Mouse (Mus musculus): ENCODE data around the gene Lrp6. TPM values are rescaled to one million over a fixed set of nuclear protein-coding genes. Genes with fewer than 3 reads are reported as not detected.
A peak's percentile ranks its signal among the peaks of the same experiment; 100 is the strongest.

The Lrp6 gene
- 36.2 and 43.8 TPM in 2 replicates for polyA plus RNA-seq (2012; rRNA removed)

DNA sequence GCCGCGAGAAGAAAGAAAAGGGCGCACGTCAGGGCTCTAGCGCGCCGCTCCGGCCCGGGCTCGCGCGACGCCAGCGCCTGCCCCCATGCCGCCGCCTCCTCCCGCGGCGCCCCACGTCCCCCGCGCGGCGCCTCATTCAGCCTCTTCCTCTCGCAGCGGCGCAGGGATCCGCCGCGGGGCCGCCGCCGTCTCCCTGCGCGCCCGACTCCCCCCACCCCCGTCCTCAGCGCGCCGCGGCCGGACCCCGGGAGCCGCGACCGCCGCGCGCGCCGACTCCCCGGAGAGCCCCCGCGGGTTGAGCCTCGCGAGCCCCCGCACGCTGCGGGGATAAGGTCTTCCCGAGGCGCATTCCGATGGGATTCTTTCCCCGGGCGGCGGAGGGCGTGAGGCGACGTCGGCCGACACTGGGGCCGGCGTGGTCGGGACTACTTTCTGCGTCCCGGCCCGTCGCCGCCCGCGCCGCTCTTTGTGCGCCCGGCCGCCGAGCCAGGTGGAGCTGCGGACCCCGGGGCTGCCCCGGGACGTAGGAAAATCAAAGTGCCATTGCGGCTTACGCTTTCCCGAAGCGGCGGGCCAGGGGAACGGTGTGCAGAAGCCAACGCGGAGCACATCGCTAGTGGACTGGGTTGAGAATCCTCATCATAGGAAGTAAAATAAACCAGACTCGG lies at the start of gene Lrp6:
Gene Lrp6 (minus strand): TSS at position 148 of the 668 bp plus-strand sequence.
- DNase-seq (ENCODE audit: low spot score) = peak; percentile 90

DNA sequence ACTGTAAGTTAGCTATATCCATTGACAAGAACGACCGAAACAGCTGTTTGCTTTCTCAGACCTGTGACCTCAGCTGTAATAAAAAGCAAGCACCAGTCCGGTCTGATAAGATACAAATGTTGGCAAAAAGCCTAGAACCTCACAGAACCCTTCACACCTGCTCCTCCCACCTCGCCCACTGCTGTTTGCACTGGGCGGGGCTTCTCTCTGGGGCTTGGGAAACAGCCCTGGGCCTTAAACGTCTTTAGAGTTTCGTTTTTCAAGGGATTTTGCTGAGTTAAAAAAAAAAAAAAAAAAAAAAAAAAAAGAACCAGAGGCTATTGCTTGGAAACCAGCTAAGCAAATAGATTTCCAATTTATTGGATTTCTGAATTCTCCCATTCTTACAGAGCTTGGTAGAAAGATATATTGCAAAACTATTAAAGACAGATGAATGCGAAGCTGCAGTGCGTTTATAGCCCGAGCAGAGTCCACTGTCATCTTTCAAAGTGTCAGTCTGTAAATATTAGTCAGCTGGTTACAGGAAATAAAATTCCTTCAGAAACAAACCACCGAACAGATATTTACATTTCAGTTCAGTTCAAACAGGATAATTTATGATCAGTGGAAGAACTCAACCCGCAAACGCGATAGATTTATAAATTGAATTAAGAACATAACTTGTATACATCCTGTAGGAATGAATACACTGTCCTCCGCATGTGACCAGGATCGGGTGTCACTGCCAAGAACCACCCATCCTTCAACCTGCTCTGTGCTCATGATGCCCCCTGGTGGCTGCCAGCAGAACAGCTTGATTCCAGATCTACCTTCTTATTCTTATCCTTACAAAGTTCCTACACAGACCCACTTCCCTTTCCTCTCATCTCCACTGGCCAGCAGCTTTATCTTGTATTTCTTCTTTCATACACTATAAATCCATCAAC lies 48.2 kb upstream of the Lrp6 start:
- peak; percentile 66 for DNase-seq (ENCODE audit: low spot score)

DNA sequence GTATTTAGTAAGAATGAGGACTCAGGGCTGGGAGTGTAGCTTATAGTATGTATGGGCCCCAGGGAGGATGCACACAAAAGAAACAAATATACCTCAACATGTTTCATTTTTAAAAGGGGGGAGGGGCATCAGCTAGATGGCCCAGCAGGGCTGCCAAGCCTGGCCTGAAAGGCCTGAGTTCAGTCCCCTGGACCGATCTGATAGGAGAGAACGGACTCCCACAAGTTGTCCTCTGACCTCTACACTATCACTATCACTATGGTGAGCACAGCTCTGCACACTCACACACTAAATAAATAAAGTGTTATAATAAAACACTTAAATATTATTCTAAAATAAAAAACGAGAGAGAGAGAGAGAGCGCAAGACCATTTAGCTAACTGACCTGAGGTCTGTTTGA lies 47.6 kb upstream of the Lrp6 start:
- no peak for DNase-seq (ENCODE audit: low spot score)

DNA sequence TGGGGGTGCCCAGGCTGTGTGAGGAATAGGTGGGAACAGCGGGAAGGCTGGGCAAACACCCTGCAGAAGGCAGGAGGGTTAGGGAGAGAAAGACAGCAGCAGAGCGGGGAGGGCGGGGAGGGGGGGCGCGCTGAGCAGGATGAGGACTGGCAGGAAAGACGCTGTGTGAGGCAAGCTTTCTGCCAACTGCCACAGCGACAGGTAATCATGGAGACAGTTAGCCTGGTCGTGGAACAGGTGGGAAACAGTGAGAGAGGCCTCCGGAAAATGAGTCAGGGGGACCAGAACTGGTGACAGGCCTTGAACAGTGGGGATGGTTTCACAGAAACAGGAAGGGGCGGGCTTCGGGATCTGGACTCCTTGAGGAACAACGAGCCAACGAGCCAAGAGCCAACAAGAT lies 45.1 kb upstream of the Lrp6 start:
- DNase-seq (ENCODE audit: low spot score) = no peak

DNA sequence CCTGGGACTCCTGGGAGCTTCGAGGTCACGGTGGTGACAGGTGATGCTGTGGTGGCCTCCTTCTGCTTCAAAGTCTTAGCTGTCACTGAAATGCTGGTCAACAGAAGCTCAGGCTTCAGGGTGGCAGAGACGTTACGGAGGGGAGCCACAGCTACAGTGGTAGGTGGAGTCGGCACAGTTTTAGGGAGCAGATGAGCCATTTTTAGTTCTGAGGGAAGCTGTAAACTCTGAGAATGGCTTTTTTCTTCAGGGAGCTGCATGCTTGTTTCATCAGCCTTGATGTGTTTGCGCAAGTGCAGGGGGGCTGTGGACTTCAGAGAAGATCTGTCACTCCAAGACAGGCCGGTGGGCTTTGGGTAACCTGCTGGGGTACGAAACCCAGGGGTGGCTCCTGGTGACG lies 43.6 kb upstream of the Lrp6 start:
- no peak for DNase-seq (ENCODE audit: low spot score)

DNA sequence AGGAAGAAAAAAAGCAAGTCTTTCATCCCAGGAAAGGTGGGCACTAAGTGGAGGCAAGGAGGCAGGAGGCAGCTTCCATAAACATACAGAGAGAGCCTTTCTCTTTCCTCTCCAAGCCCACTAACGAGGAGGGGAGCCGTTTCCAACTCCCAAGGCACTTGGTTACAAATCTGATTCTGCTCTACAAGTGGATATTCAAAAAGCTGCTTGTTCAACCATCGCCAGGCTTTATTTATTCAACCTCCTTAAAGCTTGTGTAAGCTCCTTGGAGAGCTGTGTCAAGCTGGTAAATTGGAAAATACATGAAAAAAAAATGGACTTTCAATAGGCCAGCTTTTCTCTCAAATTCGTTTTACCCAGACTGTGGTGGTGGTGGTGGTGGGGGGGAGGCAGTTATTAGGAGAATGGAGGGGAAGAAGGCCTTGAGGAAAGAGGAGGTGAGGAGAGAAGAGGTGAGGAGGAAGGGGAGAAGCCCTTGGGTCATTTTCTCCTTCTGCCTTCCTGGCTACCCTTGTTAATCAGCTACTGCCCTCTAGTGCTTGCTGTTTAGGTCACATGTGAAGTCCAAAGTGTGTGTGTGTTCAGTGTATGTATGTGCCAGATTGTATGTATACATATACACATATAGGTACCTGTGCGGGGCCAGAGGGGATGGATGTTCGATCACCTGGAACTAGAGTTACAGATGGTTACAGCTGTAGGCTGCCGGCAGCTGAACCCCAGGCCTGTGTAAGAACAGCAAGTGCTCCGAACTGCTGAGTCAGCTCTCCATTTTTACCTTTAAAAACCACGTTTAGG lies 40.4 kb upstream of the Lrp6 start:
- no peak for DNase-seq (ENCODE audit: low spot score)

DNA sequence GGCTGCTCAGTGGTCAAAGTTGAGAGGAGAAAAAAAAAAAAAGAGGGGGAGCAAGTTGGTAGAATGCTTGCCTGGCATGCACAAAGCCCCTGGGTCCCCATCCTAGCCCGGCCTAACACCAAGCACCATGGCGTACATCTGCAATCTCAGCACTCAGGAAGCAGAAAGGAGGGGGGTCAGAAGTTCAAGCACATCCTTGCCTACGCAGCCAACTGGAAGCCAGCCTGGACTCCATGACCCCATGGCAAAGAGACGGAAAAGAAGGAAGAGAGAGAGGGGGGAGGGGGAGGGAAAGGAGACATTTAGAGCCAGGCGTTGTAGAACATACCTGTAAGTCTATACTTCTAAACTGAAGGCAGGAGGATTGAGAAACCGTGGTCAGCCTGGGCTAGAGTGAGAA lies 39.8 kb upstream of the Lrp6 start:
- no peak for DNase-seq (ENCODE audit: low spot score)

DNA sequence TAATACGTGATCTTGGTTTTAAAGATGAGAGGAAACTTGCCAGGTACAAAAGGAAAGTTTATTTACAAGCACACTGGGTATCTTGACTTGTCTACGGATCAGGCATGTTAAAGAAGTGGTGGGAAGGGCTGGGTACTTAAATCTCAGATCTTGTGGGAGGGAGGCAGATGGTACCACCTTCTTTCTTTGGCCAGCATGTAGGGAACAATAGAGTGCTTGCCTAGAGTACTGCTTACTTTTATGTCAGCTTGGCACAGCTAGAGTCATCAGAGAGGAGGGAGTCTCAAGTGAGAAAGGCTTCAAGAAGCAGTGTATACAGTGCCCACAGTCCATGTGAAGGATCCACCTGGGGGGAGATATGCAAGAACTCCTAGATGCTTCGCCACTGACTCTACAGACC lies 38.4 kb upstream of the Lrp6 start:
- no peak for DNase-seq (ENCODE audit: low spot score)

DNA sequence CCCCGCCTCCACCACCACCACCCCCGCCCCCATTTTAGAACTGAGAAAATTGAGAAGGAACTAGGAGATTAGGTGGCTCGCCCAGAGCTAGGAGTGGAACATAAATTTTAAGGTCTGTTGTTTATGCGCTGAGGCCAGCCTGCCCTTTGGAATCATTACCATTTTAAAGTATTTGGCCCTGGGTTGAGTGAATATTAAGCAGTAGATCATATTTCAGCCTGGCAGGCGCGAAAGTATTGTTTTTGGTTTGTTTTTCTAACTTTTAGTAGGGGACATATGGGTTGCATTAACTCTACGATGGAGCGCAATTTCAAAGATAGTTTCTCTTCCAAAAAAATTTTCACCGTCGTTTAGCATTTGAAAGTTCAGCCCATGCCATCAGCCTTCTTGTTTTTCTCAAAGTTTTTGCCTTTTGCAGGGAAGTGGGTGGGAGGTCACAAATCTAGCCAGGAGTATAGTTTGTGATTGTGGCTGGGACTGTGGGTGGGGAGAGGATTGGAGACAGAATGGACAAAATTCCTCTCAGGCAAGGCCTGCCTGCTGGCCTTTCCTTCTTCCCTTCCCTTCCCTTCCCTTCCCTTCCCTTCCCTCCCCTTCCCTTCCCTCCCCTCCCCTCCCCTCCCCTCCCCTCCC lies 35.7 kb upstream of the Lrp6 start:
- DNase-seq (ENCODE audit: low spot score) = no peak

DNA sequence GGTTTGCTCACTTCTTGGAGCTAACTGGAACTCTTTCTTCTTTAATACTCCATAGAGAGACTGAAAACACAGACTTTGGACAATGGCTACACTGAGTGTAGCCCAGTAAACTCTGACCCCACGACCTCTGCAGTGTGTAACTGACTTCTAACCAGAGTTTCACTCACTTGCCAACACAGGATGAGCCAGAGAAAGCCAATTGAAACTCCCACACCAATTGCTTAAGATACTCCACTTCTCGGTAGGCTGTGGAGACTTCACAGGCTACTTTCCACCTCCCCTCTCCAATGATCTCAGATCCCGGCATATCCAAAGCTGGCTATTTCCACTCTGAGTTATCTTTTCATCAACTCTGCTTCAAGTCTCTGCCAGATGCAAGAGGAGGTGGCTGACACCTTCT lies 35.0 kb upstream of the Lrp6 start:
- no peak for DNase-seq (ENCODE audit: low spot score)

DNA sequence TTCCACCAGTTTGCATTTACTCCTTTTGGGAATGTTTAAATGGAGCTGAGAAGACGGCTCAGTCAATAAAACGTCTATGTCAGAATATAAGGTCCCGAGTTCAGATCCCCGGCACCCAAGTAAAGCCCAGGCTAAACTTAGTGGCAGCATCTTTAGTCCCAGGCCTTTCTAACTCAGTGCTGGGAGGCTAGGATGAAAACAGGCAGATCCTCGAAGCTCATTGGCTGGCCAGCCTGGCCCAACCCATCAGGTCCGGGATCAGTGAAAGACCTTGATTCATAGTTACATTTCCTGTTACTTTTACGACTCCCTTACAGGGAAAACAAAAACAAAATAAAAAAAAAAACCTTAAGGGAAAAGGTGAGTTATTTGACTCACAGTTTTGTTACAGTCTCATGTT lies 34.4 kb upstream of the Lrp6 start:
- DNase-seq (ENCODE audit: low spot score) = no peak

DNA sequence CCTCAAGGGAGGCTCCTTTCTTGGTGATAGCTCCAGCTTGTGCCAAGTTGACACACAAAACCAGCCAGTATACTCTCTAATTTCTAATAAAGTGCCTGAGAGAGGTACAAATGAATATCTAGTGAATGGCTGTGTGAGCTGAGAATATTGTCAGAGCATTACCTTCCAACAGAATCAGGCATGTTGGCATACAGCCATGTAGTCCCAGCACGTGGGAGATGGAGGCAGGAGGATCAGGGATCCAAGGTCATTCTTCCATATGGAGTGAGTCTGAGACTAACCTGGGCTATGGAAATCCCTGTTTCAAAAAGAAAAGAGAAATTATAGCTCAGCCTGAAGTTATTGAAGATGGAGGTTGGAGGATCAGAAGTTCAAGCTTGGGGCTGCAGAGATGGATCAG lies 32.5 kb upstream of the Lrp6 start:
- DNase-seq (ENCODE audit: low spot score) = no peak

DNA sequence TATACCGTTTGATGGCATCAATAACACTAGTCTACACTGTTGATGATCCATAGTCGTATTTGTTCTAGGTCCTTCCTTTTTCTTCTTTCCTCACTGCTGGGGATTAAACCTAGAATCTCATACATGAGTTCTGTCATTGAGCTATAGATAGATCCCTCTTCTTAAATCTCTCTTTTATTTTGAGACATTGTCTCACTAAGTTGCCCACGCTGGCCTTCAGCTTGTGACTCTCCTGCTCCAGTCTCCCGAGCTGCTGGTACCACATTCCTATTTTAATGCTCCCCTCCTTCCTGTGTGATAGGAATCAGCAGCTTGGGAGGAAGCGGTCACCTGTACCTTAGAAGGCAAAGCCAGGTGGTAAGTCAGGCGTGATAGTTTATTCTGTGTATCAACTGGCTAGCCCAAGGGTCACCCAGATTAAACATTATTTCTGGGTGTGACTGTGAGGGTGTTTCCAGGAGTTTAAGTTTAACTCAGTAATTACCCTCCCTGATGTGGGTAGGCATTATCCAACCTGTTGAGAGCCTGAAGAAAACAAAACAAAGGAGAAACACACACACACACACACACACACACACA lies 31.0 kb upstream of the Lrp6 start:
- DNase-seq (ENCODE audit: low spot score) = no peak

DNA sequence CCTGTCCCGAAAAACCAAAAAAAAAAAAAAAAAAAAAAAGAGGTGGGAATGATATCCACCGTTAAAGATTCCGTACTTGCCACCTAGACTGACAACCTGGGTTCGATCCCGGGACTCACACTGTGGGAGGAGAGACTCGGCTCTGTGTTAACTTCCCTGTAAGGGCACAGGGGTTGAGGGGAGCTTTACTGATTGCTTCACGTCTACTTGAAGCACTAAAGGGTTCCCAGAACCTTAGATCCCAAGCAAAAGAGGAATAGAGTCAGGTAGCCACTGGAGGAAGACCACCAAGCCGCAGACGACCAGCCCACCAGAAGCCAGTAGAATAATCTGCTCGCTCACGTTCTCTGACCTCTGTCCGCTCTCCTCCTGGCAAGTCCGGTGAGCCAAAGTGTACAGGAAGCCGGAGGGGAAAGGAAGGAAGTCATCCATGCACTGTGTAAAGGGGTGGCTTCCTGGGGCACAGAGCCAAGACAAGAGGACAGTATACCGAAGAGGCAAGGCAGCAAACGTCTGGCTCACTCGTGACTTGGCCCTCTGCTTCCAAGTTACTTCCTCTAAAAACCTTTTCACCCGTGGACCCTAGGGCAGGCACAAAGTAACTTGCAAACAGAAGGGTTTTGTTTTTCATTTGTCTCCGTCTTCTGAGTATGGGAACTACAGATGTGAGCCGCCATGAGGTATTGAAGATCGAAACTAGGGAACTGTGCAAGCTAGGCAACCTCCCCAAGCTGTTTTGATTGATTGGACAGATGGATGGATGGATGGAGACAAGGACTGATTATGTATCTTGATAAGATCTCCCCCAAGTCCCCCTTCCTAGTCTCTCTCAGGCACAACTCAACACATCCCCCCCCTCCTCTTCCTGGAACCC lies 28.0 kb upstream of the Lrp6 start:
- no peak for DNase-seq (ENCODE audit: low spot score)

DNA sequence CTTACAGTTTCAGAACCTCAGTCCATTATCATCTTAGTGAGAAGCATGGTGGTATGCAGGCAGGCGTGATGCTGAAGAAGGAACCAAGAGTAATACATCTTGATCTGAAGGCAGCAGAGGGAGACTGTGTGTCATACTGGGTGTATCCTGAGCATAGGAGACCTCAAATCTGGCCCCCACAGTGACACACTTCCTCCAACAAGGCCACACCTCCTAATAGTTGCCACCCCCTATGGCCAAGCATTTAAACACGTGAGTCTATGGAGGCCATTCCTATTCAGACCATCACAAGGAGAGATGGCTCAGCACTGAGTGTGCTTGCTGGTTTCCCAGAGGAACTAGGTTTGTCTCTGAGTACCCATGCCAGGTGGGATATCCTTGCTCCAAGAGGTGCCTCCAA lies 24.8 kb upstream of the Lrp6 start:
- no peak for DNase-seq (ENCODE audit: low spot score)

DNA sequence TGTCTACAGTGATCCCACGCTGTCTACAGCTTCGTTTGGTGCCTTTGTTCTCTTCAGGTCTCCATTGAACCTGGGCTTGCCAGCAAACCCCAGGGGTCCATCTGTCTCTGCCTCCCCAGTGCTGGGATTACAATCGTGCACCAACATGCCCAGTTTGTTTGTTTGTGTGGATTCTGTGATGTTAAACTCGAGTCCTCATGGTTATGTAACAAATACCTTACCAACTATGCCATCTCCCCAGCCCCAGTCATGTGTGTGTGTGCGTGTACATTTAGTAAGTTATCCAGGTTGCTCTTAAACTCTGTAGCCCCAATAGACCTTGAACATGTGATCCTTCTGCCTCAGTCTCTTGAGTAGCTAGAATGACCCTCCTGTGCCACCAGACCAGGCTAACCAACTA lies 19.5 kb upstream of the Lrp6 start:
- DNase-seq (ENCODE audit: low spot score) = no peak

DNA sequence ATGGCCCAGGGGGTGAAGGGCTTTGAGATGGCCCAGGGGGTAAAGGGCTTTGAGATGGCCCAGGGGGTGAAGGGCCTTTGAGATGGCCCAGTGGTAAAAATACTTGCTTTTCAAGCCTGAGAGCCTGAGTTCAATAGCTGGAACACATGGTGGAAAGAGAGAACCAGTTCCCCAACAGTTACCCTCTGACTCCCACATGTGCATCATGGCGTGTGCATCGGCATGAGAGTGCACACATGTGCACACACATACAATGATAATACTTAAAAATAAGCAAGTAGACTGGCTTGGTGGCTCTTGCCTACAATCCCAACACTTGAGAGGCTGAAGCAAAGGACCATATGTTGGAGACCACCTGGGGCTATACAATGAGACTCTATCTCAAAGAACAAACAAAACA lies 17.9 kb upstream of the Lrp6 start:
- no peak for DNase-seq (ENCODE audit: low spot score)

DNA sequence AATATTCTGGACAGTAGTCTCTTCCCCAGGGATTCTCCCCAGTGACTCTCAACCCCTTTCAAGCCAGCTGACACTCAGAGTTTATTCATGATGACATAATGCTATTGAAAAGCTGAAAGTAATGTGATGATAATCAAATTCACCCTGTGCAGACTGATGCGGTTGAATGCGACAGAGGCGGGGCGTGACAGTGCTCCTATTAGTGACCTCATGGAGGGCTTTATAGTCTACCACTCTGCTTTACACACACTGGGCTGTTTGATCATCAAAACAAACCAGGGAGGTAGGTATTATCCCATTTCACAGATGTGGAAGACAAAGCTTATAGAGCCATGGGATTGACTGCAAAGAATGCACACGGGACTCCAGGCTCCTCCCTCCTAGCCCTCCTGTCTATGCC lies 15.3 kb upstream of the Lrp6 start:
- DNase-seq (ENCODE audit: low spot score) = no peak

DNA sequence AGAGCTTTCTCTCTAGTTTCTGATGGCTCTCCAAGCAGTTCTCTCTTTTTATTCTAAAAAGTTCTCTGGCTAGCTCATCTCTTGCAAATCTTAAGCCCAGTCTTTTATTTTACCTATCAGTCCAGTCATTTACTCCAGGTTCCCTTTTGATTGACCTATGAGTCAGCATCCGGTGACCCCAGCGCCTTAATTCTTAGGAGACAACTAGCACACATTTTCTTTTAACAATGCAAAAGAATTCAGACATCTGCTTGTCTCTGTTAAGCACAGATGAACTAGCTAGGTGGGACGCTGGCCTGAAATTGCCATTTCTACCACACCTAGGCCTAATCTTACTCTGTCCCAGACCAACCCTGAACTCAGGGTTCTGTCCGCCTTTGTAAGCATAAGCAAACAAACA lies 12.7 kb upstream of the Lrp6 start:
- DNase-seq (ENCODE audit: low spot score) = no peak

DNA sequence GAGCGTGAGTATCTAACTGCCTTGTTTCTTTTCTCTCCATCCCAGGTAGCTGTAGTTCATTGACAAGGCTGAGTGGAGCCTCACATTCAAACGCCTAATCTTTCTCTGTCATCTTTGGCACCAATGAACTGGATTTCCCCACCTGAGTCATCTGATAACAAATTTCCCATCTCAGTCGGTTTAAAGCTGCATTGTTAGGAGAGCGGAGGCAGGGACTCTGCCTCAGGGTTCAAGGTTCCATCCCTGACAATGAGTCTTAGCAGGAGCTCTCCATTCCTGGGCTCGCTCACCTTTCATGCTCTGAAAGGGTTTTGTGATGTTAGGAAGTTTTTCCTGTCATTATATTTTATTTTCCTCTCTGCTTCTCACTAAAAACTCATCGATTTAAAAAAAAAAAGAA lies 11.3 kb upstream of the Lrp6 start:
- no peak for DNase-seq (ENCODE audit: low spot score)

DNA sequence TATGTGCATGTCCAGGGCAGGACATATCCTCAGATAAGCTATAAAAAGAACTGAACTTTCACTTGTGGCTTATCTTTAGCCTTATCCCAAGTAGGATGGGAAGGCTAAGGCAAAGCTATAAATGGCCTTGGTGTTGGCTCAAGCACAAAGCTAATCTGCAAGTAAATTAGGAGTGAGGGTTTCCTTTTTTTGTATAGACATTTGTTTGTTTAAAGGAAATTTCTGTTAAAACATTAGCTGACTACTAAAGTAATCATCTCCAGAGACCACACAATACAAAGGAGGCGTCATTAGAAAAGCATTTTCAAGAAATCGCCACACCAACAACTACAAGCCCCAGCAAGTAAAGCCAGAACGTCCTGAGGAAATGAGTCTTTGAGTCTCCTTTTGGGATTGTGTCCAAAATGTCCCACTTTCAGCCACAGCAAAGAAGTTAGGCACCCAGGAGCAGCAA lies 8.6 kb upstream of the Lrp6 start:
- no peak for DNase-seq (ENCODE audit: low spot score)

Measured in urinary bladder, adult 2 months (tissue).